Mouse (Mus musculus): ENCODE measurements at regions not wholly inside any gene's neighbourhood (a gene's known extent, or its start where the extent isn't known, plus 50 kb on each side); places are given as distances from the start of the nearest gene placed in this dataset.

- DNase-seq (ENCODE audit: extremely low spot score, low spot score): no peak
These were observed 130.7 kb upstream of the Gprin3 start for GRCm38 (mm10) chr6:59556668-59557310.

GRCm38 (mm10) chr6:59537025-59537424 lies 110.9 kb upstream of the Gprin3 start:
- no peak for DNase-seq (ENCODE audit: extremely low spot score, low spot score)

GRCm38 (mm10) chr6:59524940-59525265 lies 98.8 kb upstream of the Gprin3 start:
- DNase-seq (ENCODE audit: extremely low spot score, low spot score): no peak

DNA sequence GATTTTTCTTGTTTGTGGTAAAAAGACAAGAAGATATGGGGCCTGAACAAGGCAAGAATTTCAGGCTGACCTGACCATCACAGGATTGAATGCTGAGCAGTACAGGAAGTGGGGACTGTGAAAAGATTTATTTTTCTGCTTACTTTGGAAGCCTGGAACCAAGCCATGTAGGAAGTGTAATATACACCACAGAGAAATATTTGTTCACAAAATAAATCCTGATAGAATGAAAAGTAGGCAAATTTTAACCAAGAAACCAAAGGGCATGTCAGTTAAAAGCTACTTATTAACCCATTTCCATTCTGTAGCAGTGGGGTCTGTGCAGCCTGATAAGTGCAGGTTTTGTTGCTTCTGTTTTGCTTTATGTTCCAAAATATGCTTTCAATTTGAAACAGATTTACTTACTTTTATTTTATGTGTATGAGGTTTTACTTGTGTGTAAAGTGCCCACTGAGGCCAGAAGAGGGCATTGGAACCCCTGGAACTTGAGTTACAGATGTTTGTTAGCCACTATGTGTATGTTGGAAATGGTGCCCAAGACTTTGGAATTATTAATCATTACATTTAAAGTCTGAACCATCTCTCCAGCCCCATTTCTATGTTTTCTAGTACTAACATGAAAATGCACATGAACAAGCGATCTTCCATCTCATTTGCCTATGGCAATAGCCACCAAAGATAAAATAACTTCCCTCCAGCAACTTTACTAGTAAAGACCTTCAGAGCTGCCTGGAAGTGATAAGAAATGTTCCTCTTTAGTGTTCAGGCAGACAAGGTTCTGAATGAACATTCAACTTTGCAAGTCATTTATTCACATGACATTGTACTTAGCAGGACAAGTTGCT lies 98.2 kb upstream of the Gprin3 start:
- no peak for DNase-seq (ENCODE audit: extremely low spot score, low spot score)

DNA sequence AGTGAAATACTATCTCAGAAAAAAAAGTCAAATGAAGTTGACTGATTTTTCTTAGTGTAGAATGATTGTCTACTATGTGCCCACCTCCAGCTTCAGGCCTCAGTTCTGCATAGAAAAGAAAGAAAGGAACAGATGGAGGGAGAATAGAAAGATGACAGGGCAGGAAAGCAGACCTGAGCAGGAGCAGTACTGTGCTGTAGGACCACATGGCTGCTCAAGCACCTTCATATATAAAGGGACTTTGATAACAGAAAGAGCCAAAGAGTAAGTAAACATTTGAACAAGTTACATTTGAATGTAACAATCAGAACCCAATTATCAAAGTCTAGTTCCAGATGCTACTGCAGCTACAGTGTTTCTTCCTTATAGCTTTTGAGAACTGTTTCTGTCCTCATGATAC lies 96.9 kb upstream of the Gprin3 start:
- DNase-seq (ENCODE audit: extremely low spot score, low spot score): no peak

- DNase-seq (ENCODE audit: extremely low spot score, low spot score): no peak
These were observed 74.7 kb upstream of the Gprin3 start for GRCm38 (mm10) chr6:59500818-59501217.

- DNase-seq (ENCODE audit: extremely low spot score, low spot score): no peak
These were observed 72.7 kb upstream of the Gprin3 start for GRCm38 (mm10) chr6:59498800-59499199.

DNA sequence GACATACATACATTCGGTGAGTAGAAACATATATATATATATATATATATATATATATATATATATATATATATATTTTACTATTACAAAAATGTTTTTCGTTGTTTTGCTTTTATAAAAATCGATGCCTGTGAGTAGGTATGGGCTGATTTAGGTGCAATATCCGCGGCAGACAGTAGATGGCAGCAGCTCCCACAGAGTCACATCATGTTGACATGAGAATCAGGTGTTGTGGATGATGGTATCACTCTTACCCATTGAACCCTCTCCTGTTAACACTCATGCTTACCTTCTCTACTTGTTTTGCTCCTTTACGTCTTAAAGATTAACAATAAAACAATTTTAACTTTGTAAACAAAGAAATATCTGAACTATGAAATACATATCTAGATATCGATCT lies 72.0 kb upstream of the Gprin3 start:
- DNase-seq (ENCODE audit: extremely low spot score, low spot score): peak; percentile 64

DNA sequence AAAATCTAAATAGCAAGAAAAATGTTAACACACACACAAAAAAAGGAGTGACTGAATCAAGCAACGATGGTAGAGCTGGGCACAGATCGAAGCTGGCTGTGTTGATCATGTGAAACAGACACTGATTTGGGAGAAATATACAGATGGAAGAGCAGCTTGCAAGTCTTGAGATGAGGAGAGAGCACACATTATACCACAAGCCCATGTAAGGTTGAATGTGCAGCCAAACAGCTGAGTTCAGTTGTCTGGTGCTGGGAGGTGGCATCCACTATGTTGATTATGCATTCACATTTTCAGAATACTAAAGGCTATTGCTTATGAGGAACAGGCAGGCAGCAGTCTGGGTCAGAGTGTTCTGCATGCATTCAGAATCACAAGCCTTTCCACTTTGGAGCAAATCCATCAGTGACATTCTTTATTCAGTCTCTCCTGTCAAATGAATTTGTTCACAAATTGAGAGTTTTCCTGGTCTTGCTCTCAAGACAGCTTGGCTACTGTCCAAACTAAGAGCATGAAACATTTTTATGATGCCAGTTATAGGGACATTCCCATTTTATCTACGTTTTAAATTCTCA lies 63.0 kb upstream of the Gprin3 start:
- DNase-seq (ENCODE audit: extremely low spot score, low spot score): no peak

DNA sequence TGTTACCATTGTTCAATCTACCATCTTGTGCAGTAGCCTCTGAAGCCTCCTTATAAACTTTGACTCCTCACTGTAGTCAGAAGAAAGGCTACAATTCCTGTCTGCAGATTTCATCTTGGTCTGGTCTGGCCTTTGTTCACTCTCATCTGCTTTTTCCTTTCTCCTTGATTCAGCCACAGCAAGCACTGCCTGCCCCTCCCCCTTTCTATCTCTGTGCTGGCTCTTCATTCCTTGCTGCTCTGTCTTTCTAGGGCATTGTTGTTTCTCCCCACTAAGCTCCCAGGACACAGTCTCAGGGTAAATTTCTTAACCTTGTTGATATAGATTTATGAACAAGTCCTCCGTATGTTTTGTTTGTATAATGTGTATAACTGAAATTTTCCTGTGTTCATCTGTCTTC lies 62.3 kb upstream of the Gprin3 start:
- no peak for DNase-seq (ENCODE audit: extremely low spot score, low spot score)

DNA sequence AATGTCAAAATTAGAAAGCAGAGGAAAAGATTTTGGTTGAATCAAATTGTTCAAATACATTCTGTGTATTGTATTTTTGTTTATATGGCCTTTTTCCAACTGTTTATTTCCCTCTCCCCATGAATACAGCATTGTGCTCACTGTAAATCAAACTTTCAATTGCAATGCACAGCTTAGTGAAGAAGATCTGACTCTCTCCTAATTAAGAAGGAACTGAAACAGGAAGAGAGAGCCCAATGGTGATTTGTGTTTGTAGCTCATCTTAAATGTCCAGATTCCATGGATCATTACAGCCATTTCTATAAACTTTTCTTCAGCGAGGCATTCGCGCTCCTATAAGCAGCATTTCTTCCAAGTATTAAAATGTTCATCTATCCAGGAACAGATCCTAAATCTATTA lies 57.9 kb upstream of the Gprin3 start:
- DNase-seq (ENCODE audit: extremely low spot score, low spot score): no peak

GRCm38 (mm10) chr6:59483587-59483986 lies 57.5 kb upstream of the Gprin3 start:
- no peak for DNase-seq (ENCODE audit: extremely low spot score, low spot score)
